Mouse (Mus musculus) hindbrain, embryonic 11.5 days (tissue): ENCODE data around the gene Lman2. TPM values are rescaled to one million over a fixed set of nuclear protein-coding genes. Genes with fewer than 3 reads are reported as not detected.
A peak's percentile ranks its signal among the peaks of the same experiment; 100 is the strongest.

ENCODE experiments used
- ATAC-seq: fragments of 200-750 bp; cut with Nextera tagmentation; 2 replicates; pipeline ENCODE4 v1.8.0; 2017; ENCODE audit warnings: mild to moderate bottlenecking, moderate TSS enrichment, moderate library complexity; ENCODE audit not compliant: low FRiP score
- DNase-seq: peaks from one replicate; pipeline ENCODE4 v3.0.0-alpha.2; 2015; ENCODE audit warnings: low spot score
- H3K27ac ChIP-seq: fragments of 300-500 bp; sonication (generic); 2 replicates; pipeline ENCODE4 v1.5.1; 2014; ENCODE audit warnings: mild to moderate bottlenecking, low read depth, low read length
- H3K27me3 ChIP-seq: fragments of 300-500 bp; sonication (generic); 2 replicates; pipeline ENCODE4 v1.6.1; 2014; ENCODE audit warnings: mild to moderate bottlenecking, low read length, moderate library complexity, mixed read lengths; ENCODE audit not compliant: control insufficient read depth, insufficient read depth
- H3K36me3 ChIP-seq: fragments of 300-500 bp; sonication (generic); 2 replicates; pipeline ENCODE4 v1.6.1; 2014; ENCODE audit warnings: mild to moderate bottlenecking, low read length, moderate library complexity, mixed read lengths; ENCODE audit not compliant: control insufficient read depth, insufficient read depth
- H3K4me1 ChIP-seq: fragments of 300-500 bp; sonication (generic); replicated peaks from 2 replicates; pipeline ENCODE4 v1.6.1; 2014; ENCODE audit warnings: low read length, mixed read lengths; ENCODE audit not compliant: control insufficient read depth, insufficient read depth
- H3K4me2 ChIP-seq: fragments of 300-500 bp; sonication (generic); replicated peaks from 2 replicates; pipeline ENCODE4 v1.6.1; 2014; ENCODE audit warnings: mild to moderate bottlenecking, low read depth, low read length
- H3K4me3 ChIP-seq: fragments of 300-500 bp; sonication (generic); 2 replicates; pipeline ENCODE4 v1.5.1; 2014; ENCODE audit warnings: low read depth, low read length
- H3K9ac ChIP-seq: fragments of 300-500 bp; sonication (generic); 2 replicates; pipeline ENCODE4 v1.6.1; 2014; ENCODE audit warnings: low read depth, low read length
- H3K9me3 ChIP-seq: fragments of 300-500 bp; sonication (generic); 2 replicates; pipeline ENCODE4 v1.6.1; 2016; ENCODE audit warnings: low read length; ENCODE audit not compliant: control insufficient read depth
- WGBS: fragments of 180-500 bp; shearing (Covaris S2); extraction: QIAGEN DNeasy Blood & Tissue Kit; methylation state at CpG from one replicate; pipeline ENCODE4 v1.1.7; 2014; 5-methylcytosine and 5-hydroxymethylcytosine counted together
- polyA plus RNA-seq: library from polyadenylated mRNA; unstranded; fragments of >200 nt; fragmentation: Nextera tagmentation; extraction: Ambion mirVana; gene quantifications from 2 replicates; pipeline ENCODE4 v1.2.1, GENCODE M21; 2014

Lman2 gene
- polyA plus RNA-seq, 1 experiment from 2014 or later = 64.8 TPM

DNA sequence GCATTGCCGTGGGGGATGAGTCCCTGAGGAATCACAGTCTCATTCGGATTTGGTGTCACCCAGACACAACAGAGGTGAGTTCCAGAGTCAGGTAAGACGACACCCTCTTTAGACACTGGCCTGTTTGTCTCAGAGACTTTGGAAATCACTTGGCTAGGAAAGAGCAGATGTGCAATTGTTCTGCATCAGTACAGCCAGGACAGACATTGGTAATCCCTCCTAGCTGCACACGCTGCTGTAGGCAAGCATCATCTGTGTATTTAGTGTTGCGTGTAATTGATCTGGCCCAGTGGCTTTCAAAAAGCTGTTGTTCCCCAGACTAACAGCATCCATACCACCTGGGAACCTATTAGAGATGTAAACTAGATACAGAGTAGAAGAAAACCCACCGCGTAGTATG, 40.7 kb upstream of the Lman2 start:
- H3K27ac ChIP-seq = no peak overlapping the region; the same call in 1 of the 2 replicates
- peak; percentile 16 for DNase-seq
- 70% methylated on average over 7 of the region's 7 CpGs for WGBS

DNA sequence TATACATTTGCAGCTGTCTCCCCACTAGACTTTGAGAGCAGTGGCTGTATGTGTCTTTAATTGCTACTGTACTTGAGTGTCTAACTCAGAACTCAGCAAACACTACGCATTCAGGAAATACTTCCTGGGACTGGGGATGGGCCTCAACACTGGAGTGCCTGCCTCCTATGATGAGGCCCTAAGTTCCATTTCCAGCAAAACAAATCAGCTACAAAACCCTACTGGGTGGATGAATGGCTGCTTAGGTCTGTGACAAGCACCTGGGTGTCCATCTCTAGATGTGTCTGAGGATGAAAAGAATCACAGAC, 37.4 kb upstream of the Lman2 start:
- H3K4me3 ChIP-seq = no peak overlapping the region
- no peak overlapping the region for H3K9ac ChIP-seq
- whole genome bisulfite sequencing = 86% methylated on average over 1 of the region's 1 CpGs
- no peaks in the 10 kb centered on the region for H3K9me3 ChIP-seq
- H3K27me3 ChIP-seq = no peaks in the 10 kb centered on the region
- no peak for DNase-seq
- H3K4me2 ChIP-seq = no peak overlapping the region
- no peak overlapping the region for H3K27ac ChIP-seq
- no peak for ATAC-seq
- no peaks in the 10 kb centered on the region for H3K36me3 ChIP-seq
- no peaks in the 10 kb centered on the region for H3K4me1 ChIP-seq

More for the DNA sequence above, 40.7 kb upstream of the Lman2 start:
- 0 out of 2 replicates have a peak, but pooled peaks cover 2% of the 10 kb centered on the region for H3K4me1 ChIP-seq
- no peaks in the 10 kb centered on the region for H3K36me3 ChIP-seq
- H3K27me3 ChIP-seq = no peaks in the 10 kb centered on the region
- peak; percentile 62; the same call in 1 of the 2 replicates for ATAC-seq
- H3K4me2 ChIP-seq = no peak overlapping the region
- H3K9me3 ChIP-seq = no peaks in the 10 kb centered on the region
- H3K4me3 ChIP-seq = no peak overlapping the region
- H3K9ac ChIP-seq = no peak overlapping the region

DNA sequence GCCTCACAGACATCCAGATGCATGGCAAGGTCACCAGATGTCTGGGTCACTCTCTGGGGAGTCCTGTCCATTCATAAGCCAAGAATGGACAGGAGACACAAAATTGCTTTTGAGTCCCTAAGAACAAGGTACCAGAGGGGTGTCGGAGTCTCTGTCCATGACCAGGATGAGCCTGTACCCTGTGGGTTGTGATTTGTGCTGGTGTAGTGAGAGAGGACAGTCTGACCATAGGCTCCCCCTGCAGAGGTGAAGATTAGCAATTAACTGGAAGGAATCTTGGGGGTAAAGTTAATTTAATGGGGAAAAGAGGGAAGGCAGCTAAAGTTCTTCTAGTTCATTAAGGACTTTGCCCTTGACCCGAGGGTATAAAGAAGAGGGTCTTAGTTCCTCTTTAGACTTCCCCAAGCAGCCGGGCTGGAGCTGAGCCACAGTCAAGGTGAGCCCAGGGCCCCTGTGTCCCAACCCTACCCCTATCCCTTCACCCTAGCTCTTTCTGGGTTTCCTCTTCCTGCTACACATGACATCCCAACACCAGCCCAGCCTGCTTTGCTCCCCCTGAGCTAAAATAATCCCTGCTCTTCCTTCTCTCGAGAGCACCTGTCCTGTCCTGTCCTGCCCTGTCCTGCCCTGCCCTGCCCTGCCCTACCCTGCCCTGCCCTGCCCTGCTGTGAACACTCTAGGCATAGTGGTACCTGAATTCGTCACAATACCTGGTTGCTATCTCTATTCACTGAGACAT, 36.9 kb upstream of the Lman2 start:
- no peak overlapping the region for H3K4me3 ChIP-seq
- H3K9me3 ChIP-seq = no peaks in the 10 kb centered on the region
- ATAC-seq (no peak), DNase-seq (no peak)
- no peak overlapping the region for H3K4me2 ChIP-seq
- no peak overlapping the region for H3K9ac ChIP-seq
- H3K36me3 ChIP-seq = no peaks in the 10 kb centered on the region
- WGBS = 66% methylated on average over 5 of the region's 5 CpGs
- no peaks in the 10 kb centered on the region for H3K4me1 ChIP-seq
- H3K27ac ChIP-seq = no peak overlapping the region
- no peaks in the 10 kb centered on the region for H3K27me3 ChIP-seq

DNA sequence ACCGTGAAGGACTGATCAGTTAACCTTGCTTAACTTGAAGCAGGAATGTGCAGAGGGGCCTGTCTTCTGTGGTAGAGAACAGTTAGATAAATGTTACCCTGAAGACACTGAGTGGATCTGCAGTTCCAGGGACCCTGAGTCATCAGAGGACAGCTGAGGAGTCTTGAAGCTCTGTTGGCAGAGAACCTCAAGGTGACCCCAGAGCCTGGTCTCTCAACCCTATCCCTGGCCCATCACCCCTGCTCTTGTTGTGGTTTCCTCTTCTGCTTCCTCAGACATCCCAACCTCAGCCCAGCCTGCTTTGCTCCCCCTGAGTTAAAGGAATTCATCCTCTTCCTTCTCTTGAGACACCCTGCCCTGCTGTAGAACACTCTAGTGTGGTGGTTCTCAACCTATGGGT, 35.5 kb upstream of the Lman2 start, which contains the start of gene Slc34a1:
TSS of gene Slc34a1 (plus strand) at position 100 of the 400 bp plus-strand sequence.
- DNase-seq (no peak), ATAC-seq (no peak)
- H3K27me3 ChIP-seq = no peaks in the 10 kb centered on the region
- no peak within 1 kb of the TSS for H3K27ac ChIP-seq
- no peak within 1 kb of the TSS for H3K4me2 ChIP-seq
- 90% methylated on average over 1 of the region's 1 CpGs for WGBS
- no peaks in the 10 kb centered on the region for H3K4me1 ChIP-seq
- no peak within 1 kb of the TSS for H3K9ac ChIP-seq
- H3K4me3 ChIP-seq = no peak within 1 kb of the TSS
- H3K9me3 ChIP-seq = no peaks in the 10 kb centered on the region
- no peaks in the 10 kb centered on the region for H3K36me3 ChIP-seq

DNA sequence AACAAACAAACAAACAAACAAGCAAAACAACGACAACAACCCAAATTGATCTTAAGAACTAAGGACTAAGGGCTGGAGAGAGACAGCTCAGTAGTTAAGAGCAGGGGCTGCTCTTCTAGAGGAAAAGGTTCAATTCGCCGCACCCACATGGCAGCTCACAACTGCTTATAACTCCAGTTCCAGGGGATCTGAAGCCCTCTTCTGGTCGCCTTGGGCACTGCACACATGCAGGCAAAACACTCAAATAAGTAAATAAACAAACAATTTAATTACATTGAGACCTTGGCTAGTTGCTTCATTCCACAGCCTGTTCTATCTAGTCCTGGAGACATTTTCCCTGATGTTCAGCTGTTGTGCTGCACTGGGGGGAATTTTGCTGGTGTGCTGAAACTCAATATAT, 30.4 kb upstream of the Lman2 start:
- Histone ChIP-seq H3K27me3 (no peaks in the 10 kb centered on the region), H3K4me2 (no peak overlapping the region), H3K36me3 (no peaks in the 10 kb centered on the region), H3K9ac (no peak overlapping the region), H3K4me1 (no peaks in the 10 kb centered on the region), H3K4me3 (no peak overlapping the region), H3K9me3 (no peaks in the 10 kb centered on the region), H3K27ac (no peak overlapping the region)
- 71% methylated on average over 4 of the region's 4 CpGs for WGBS
- DNase-seq = no peak
- ATAC-seq = no peak

DNA sequence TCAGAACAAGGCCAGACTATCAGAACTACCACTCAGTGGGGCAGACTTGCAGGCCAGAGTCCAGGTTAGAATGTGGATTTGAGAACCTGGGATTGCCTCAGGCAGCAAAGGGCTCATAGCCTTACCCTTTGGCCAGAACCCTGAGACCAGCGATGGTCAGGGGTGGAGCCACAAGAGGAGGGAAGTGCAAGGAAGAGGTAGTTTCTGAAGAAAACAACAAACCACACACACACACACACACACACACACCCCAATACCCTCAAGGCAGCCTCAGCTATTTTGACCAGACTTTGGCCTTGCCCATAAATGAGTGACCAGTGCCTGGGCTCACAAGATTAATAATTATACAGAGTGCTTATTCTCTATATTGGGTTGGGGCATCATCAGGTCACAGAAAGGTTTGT, 29.0 kb upstream of the Lman2 start:
- H3K4me2 ChIP-seq = no peak overlapping the region
- no peak overlapping the region for H3K9ac ChIP-seq
- ATAC-seq (no peak), DNase-seq (no peak)
- no peaks in the 10 kb centered on the region for H3K9me3 ChIP-seq
- H3K36me3 ChIP-seq = no peaks in the 10 kb centered on the region
- no peak overlapping the region for H3K27ac ChIP-seq
- no peaks in the 10 kb centered on the region for H3K27me3 ChIP-seq
- no peaks in the 10 kb centered on the region for H3K4me1 ChIP-seq
- H3K4me3 ChIP-seq = no peak overlapping the region
- 55% methylated on average over 1 of the region's 1 CpGs for WGBS

DNA sequence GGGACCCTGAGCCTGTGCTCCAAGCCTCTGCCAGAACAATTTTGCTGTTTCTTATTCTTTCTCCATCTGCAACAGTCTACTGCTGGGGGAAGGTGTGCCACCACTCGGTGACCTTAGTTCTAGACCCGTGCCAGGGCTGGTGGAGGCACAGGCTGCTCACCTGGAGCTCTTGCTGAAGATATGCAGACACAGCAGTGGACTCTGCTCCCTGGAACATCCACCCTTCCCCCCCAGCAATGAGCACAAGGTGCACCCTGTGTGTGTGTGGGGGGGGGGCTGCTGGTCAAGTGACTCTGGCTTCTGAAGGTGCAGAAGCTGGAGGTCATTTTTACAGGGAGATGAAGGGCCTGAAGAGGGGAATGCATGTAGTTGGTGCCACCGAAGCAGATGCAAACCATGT, 28.1 kb upstream of the Lman2 start:
- Histone ChIP-seq H3K4me2 (no peak overlapping the region), H3K4me1 (no peaks in the 10 kb centered on the region), H3K4me3 (no peak overlapping the region), H3K36me3 (no peaks in the 10 kb centered on the region), H3K9me3 (no peaks in the 10 kb centered on the region), H3K9ac (no peak overlapping the region), H3K27me3 (no peaks in the 10 kb centered on the region), H3K27ac (no peak overlapping the region)
- ATAC-seq (no peak), DNase-seq (no peak)
- WGBS = 80% methylated on average over 3 of the region's 3 CpGs

DNA sequence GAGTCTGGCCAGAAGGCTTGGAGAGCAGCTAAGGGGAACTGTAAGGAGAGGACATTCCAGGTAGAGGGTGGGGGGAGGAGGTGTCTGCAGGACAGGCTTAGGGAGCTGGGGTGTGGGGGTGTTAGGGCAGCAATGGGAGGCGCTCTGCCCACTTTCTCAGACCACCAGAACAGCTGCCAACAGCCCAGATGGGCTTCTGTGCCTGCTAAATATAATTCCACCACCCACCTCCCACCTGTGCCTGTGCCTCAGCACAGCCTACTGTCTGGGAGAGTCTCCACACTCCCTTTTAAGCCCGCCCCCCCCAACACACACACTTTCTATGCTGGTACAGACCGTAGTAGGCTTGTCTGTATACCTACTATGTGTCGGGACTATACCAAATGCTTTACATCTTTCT, 19.2 kb upstream of the Lman2 start:
- Histone ChIP-seq H3K4me3 (no peak overlapping the region), H3K9me3 (no peaks in the 10 kb centered on the region), H3K9ac (no peak overlapping the region), H3K36me3 (no peaks in the 10 kb centered on the region), H3K4me2 (no peak overlapping the region), H3K27me3 (peaks cover 34% of the 10 kb centered on the region), H3K4me1 (0 out of 2 replicates have a peak, but pooled peaks cover 2% of the 10 kb centered on the region), H3K27ac (no peak overlapping the region)
- ATAC-seq (no peak), DNase-seq (no peak)
- WGBS = 68% methylated on average over 4 of the region's 4 CpGs

DNA sequence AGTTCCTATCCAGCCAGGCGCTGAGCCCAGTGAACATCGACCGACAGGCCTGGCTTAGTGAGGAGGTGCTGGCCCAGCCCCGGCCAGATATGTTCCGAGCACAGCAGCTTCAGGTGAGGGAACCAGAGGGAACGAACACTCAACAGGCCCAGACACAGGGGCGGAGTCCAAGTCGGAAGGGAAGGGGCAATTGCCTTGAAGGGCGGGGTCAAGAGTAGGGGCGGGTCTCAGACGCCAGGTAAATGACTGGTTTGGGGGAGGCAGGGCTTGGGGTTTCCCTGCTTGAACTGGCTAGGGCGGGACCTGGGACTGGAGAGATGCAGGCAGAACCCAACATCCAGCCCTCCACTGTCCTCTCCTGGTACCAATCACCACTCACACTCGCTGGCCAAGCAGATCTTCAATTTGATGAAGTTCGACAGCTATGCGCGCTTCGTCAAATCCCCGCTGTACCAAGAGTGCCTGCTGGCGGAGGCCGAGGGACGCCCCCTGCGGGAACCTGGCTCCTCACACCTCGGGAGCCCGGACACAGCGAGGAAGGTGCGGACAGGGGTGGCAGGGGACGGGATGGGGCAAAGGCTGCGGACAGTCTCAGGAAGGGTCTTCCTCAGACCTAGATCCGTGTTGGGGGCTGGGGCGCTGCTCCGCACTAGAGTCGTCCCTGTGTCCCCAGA, 16.5 kb upstream of the Lman2 start:
- H3K27me3 ChIP-seq = peaks cover 34% of the 10 kb centered on the region
- H3K9ac ChIP-seq = no peak overlapping the region
- 3% methylated on average over 32 of the region's 32 CpGs for WGBS
- no peak overlapping the region for H3K27ac ChIP-seq
- no peaks in the 10 kb centered on the region for H3K9me3 ChIP-seq
- 0 out of 2 replicates have a peak, but pooled peaks cover 2% of the 10 kb centered on the region for H3K4me1 ChIP-seq
- ATAC-seq = no peak
- H3K36me3 ChIP-seq = no peaks in the 10 kb centered on the region
- no peak overlapping the region for H3K4me2 ChIP-seq
- DNase-seq = peak; percentile 15
- no peak overlapping the region; the same call in 1 of the 2 replicates for H3K4me3 ChIP-seq
